Mouse (Mus musculus): ENCODE measurements around the gene Cdkn1c.

GRCm38 (mm10) chr7:143460217-143460834, 524 bp downstream of the Cdkn1c start:
- TF ChIP-seq CTCF (conservative IDR thresholded peaks at IDR 0.05; ENCODE audit: low read length) (no peak), NANOG (IDR thresholded peaks at IDR 0.05; ENCODE audit: borderline replicate concordance, low read length) (no peak)

All from E14TG2a.4 (cell line).